Mouse (Mus musculus) CD8-positive naive resting alpha-beta T cell, adult 2 months (primary cell): ENCODE data around the gene Oosp1.

Experiments used
- DNase-seq, 2 experiments: peaks; one replicate each; pipeline ENCODE4 v3.0.0; 2022; ENCODE audit warnings: low read depth in 2 of 2, low spot score in 2 of 2

Oosp1 gene

GRCm38 (mm10) chr19:11623551-11623950 lies 67.4 kb downstream of the Oosp1 start, which contains the start of gene Ms4a2:
TSS of gene Ms4a2 (minus strand) at chr19:11623719.
- no peak for DNase-seq

GRCm38 (mm10) chr19:11617983-11618382 lies 73.0 kb downstream of the Oosp1 start:
- DNase-seq, result no peak
